Mouse (Mus musculus): ENCODE measurements around the gene Brpf1. TPM values are rescaled to one million over a fixed set of nuclear protein-coding genes. Genes with fewer than 3 reads are reported as not detected.

Brpf1 gene
- total RNA-seq, 1 experiment from 2014 or later = 32.9 TPM

- no peak for DNase-seq
Measured at GRCm38 (mm10) chr6:113361476-113361875, 54.5 kb downstream of the Brpf1 start.

- DNase-seq = no peak
Measured at GRCm38 (mm10) chr6:113362241-113362640, 55.3 kb downstream of the Brpf1 start.

GRCm38 (mm10) chr6:113364518-113365135 is 57.7 kb downstream of the Brpf1 start:
- DNase-seq = no peak

- DNase-seq = no peak
Measured at GRCm38 (mm10) chr6:113366639-113367038, 59.7 kb downstream of the Brpf1 start.

- no peak for DNase-seq
Measured at GRCm38 (mm10) chr6:113367574-113367973, 60.6 kb downstream of the Brpf1 start.

GRCm38 (mm10) chr6:113368124-113368523 is 61.2 kb downstream of the Brpf1 start:
- no peak for DNase-seq

GRCm38 (mm10) chr6:113368577-113368976 is 61.6 kb downstream of the Brpf1 start:
- no peak for DNase-seq

GRCm38 (mm10) chr6:113370194-113370929 is 63.4 kb downstream of the Brpf1 start:
- no peak for DNase-seq

GRCm38 (mm10) chr6:113373491-113373890 is 66.6 kb downstream of the Brpf1 start:
- no peak for DNase-seq

Other genes starting within 250 kb of the Brpf1 start
- 128 TPM in 2 replicates for gene Setd5, start 229.8 kb upstream of the Brpf1 start, total RNA-seq (2021)
- gene Lhfpl4, start 111.8 kb upstream of the Brpf1 start, total RNA-seq (2021) = 2.8 and 5.0 TPM in 2 replicates
- gene Mtmr14, start 69.3 kb upstream of the Brpf1 start, total RNA-seq (2021) = 23.0 and 30.9 TPM in 2 replicates
- 0.85 and 1.4 TPM in 2 replicates for gene Cpne9, start 24.8 kb upstream of the Brpf1 start, total RNA-seq (2021)
- 16.7 and 19.9 TPM in 2 replicates for gene Ogg1, start 19.8 kb downstream of the Brpf1 start, total RNA-seq (2021)
- gene Camk1, start 36.8 kb downstream of the Brpf1 start, total RNA-seq (2021) = 45.3 and 62.0 TPM in 2 replicates
- gene Tada3, start 70.7 kb downstream of the Brpf1 start, total RNA-seq (2021) = 51.4 and 54.5 TPM in 2 replicates
- gene Arpc4, start 71.0 kb downstream of the Brpf1 start, total RNA-seq (2021) = 143 and 191 TPM in 2 replicates
- 3.9 and 4.5 TPM in 2 replicates for gene Ttll3, start 82.1 kb downstream of the Brpf1 start, total RNA-seq (2021)
- gene Rpusd3, start 112.2 kb downstream of the Brpf1 start, total RNA-seq (2021) = 7.6 and 8.1 TPM in 2 replicates
- gene Cidec, start 128.6 kb downstream of the Brpf1 start, total RNA-seq (2021) = 153 and 182 TPM in 2 replicates
- gene Jagn1, start 135.4 kb downstream of the Brpf1 start, total RNA-seq (2021) = 47.5 and 55.0 TPM in 2 replicates
- 0.76 and 1.5 TPM in 2 replicates for gene Il17re, start 151.3 kb downstream of the Brpf1 start, total RNA-seq (2021)
- gene Il17rc, start 164.3 kb downstream of the Brpf1 start, total RNA-seq (2021) = 18.0 and 19.3 TPM in 2 replicates
- 45.2 and 59.9 TPM in 2 replicates for gene Creld1, start 176.2 kb downstream of the Brpf1 start, total RNA-seq (2021)
- gene Prrt3, start 194.8 kb downstream of the Brpf1 start, total RNA-seq (2021) = 0.30 TPM in 1 of 2 replicates, not detected in the other
- 116 and 125 TPM in 2 replicates for gene Emc3, start 224.5 kb downstream of the Brpf1 start, total RNA-seq (2021)
- gene Fancd2, start 224.5 kb downstream of the Brpf1 start, total RNA-seq (2021) = 2.0 and 3.0 TPM in 2 replicates

Measured in adrenal gland, postnatal 25 days (tissue).